18 mouse cellular contexts compared by ENCODE assay signal in the genomic region with DNA sequence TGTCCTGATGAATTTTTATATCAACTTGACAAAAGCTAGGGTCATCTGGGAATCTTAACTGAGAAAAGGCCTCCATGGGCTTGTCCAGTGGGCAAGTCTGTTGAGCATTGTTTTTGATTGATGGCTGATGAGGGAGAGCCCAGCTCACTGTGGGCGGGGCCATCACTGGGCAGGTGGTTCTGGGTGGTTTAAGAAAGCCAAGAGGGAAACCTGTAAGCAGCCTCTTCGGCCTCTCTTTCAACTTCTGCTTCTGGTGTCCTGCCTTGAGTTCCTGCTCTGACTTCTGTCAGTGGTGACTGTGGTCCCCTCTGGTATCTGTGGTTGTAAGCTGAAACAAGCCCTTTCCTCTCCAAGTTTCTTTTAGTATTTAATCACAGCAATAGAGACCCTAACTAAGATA.
A peak's percentile ranks its signal among the peaks of the same experiment; 100 is the strongest.
DNase-seq lines count a peak whose midpoint lies in the region; ATAC-seq and TF ChIP-seq lines count a peak whose summit lies in the region.
"Had no signal": no experiment of that assay in that cellular context is flagged by ENCODE, and none has a peak within 500 bp of the region (broad histone marks: within the 10 kb centered on the region; RNA-seq: fewer than 3 reads in every experiment).

No protein-coding gene starts in this region.

- no peak overlapping the region for H3K9ac ChIP-seq in heart, embryonic 11.5 days (ENCODE audit: low read depth, low read length)
- H3K9ac ChIP-seq in kidney, postnatal 0 days (ENCODE audit: low read depth, low read length): no peak overlapping the region
- H3K9ac ChIP-seq in midbrain, embryonic 13.5 days (replicated peaks): no peak overlapping the region
- H3K9ac ChIP-seq in midbrain, embryonic 11.5 days (ENCODE audit: low read length): no peak overlapping the region
- H3K9ac ChIP-seq: heart, embryonic 12.5 days; lung, embryonic 15.5 days had no signal

- H3K27ac ChIP-seq in heart, embryonic 10.5 days: peak overlapping the region; percentile 89; the same call in 1 of the 2 replicates
- no peak overlapping the region for H3K27ac ChIP-seq in heart, embryonic 11.5 days (ENCODE audit: low read depth, low read length)
- peak overlapping the region; percentile 79; the same call in 1 of the 2 replicates for H3K27ac ChIP-seq in kidney, postnatal 0 days
- H3K27ac ChIP-seq in midbrain, embryonic 13.5 days: peak overlapping the region; percentile 32; the same call in 1 of the 2 replicates
- H3K27ac ChIP-seq in midbrain, embryonic 11.5 days (ENCODE audit: low read depth, low read length): no peak overlapping the region; the same call in 1 of the 2 replicates

- no peak for DNase-seq in heart, embryonic 10.5 days (ENCODE audit: low spot score)
- no peak for DNase-seq in kidney, postnatal 0 days (ENCODE audit: low spot score)
- DNase-seq in kidney, adult 8-10 months: no peak
- no peak for DNase-seq in midbrain, embryonic 11.5 days (ENCODE audit: low spot score, missing footprints)
- peak; percentile 56 for DNase-seq in splenic B cell, adult 2 months (ENCODE audit: low read depth, low spot score)
- DNase-seq in adrenal gland, postnatal 36 days: no peak
- DNase-seq: cerebellum, postnatal 14 days; embryo, embryonic 11 days; gastrocnemius, postnatal 14 days; kidney, adult 9 months; retina, postnatal 1 day; thymus, adult 2 months had no signal

- H3K36me3 ChIP-seq in heart, embryonic 10.5 days: peaks cover 4% of the 10 kb centered on the region; the same call in 1 of the 2 replicates
- no peaks in the 10 kb centered on the region for H3K36me3 ChIP-seq in heart, embryonic 11.5 days (ENCODE audit: control insufficient read depth, insufficient read depth, low read length)
- no peaks in the 10 kb centered on the region for H3K36me3 ChIP-seq in kidney, postnatal 0 days (ENCODE audit: insufficient read depth, low read length)
- no peaks in the 10 kb centered on the region for H3K36me3 ChIP-seq in midbrain, embryonic 13.5 days
- no peaks in the 10 kb centered on the region for H3K36me3 ChIP-seq in midbrain, embryonic 11.5 days (ENCODE audit: control insufficient read depth, insufficient read depth, low read length)
- no peaks in the 10 kb centered on the region for H3K36me3 ChIP-seq in splenic B cell, adult 2 months (ENCODE audit: control insufficient read depth, insufficient read depth, low read length, poor library complexity, severe bottlenecking)
- H3K36me3 ChIP-seq: heart, embryonic 12.5 days; lung, embryonic 15.5 days had no signal

- 80% methylated on average over 2 of the region's 2 CpGs for WGBS in heart, embryonic 10.5 days
- 85% methylated on average over 2 of the region's 2 CpGs for WGBS in heart, embryonic 11.5 days (ENCODE audit: insufficient replicate concordance)
- whole genome bisulfite sequencing in kidney, postnatal 0 days: 95% methylated on average over 2 of the region's 2 CpGs
- WGBS in midbrain, embryonic 13.5 days: 90% methylated on average over 2 of the region's 2 CpGs
- WGBS in midbrain, embryonic 11.5 days: 89% methylated on average over 2 of the region's 2 CpGs

- no peaks in the 10 kb centered on the region for H3K27me3 ChIP-seq in heart, embryonic 10.5 days (ENCODE audit: insufficient read depth, poor library complexity, severe bottlenecking)
- H3K27me3 ChIP-seq in heart, embryonic 11.5 days (ENCODE audit: control insufficient read depth, insufficient read depth, low read length): no peaks in the 10 kb centered on the region
- H3K27me3 ChIP-seq in kidney, postnatal 0 days (ENCODE audit: insufficient read depth, low read length): no peaks in the 10 kb centered on the region
- no peaks in the 10 kb centered on the region for H3K27me3 ChIP-seq in midbrain, embryonic 13.5 days
- H3K27me3 ChIP-seq in midbrain, embryonic 11.5 days (ENCODE audit: control insufficient read depth, insufficient read depth, low read length): no peaks in the 10 kb centered on the region
- no peaks in the 10 kb centered on the region for H3K27me3 ChIP-seq in splenic B cell, adult 2 months (ENCODE audit: control insufficient read depth, insufficient read depth, low read length, poor library complexity, severe bottlenecking)
- H3K27me3 ChIP-seq: heart, embryonic 12.5 days; lung, embryonic 15.5 days had no signal

- ATAC-seq in heart, embryonic 11.5 days (replicated peaks; ENCODE audit: insufficient number of reproducible peaks, low FRiP score, low TSS enrichment): no peak
- ATAC-seq in kidney, postnatal 0 days (replicated peaks; ENCODE audit: low FRiP score, low read depth): no peak
- ATAC-seq in midbrain, embryonic 13.5 days: no peak
- ATAC-seq in midbrain, embryonic 11.5 days (ENCODE audit: low FRiP score): no peak
- ATAC-seq: hindbrain, postnatal 0 days; midbrain, embryonic 16.5 days had no signal

- H3K4me3 ChIP-seq in heart, embryonic 10.5 days: no peak overlapping the region
- no peak overlapping the region for H3K4me3 ChIP-seq in heart, embryonic 11.5 days (ENCODE audit: low read depth, low read length)
- no peak overlapping the region for H3K4me3 ChIP-seq in kidney, postnatal 0 days (replicated peaks; ENCODE audit: low read depth, low read length)
- H3K4me3 ChIP-seq in midbrain, embryonic 13.5 days (replicated peaks): no peak overlapping the region
- H3K4me3 ChIP-seq in midbrain, embryonic 11.5 days (ENCODE audit: low read depth, low read length): no peak overlapping the region
- H3K4me3 ChIP-seq: heart, embryonic 12.5 days; lung, embryonic 15.5 days had no signal

- TF ChIP-seq CTCF in kidney, postnatal 0 days (IDR thresholded peaks at IDR 0.05; ENCODE audit: low read depth): no peak

- H3K9me3 ChIP-seq in heart, embryonic 10.5 days: no peaks in the 10 kb centered on the region; the same call in 1 of the 2 replicates
- H3K9me3 ChIP-seq in heart, embryonic 11.5 days (replicated peaks; ENCODE audit: control insufficient read depth, low read length): no peaks in the 10 kb centered on the region
- H3K9me3 ChIP-seq in kidney, postnatal 0 days (replicated peaks; ENCODE audit: low read length): no peaks in the 10 kb centered on the region
- no peaks in the 10 kb centered on the region for H3K9me3 ChIP-seq in midbrain, embryonic 13.5 days
- peaks cover 5% of the 10 kb centered on the region; the same call in 1 of the 2 replicates for H3K9me3 ChIP-seq in midbrain, embryonic 11.5 days (ENCODE audit: control insufficient read depth, low read length)
- H3K9me3 ChIP-seq: lung, embryonic 15.5 days had no signal

- H3K4me2 ChIP-seq in heart, embryonic 11.5 days: no peak overlapping the region
- no peak overlapping the region for H3K4me2 ChIP-seq in kidney, postnatal 0 days (ENCODE audit: low read length)
- H3K4me2 ChIP-seq in midbrain, embryonic 13.5 days (replicated peaks): no peak overlapping the region
- no peak overlapping the region for H3K4me2 ChIP-seq in midbrain, embryonic 11.5 days
- H3K4me2 ChIP-seq: lung, embryonic 15.5 days had no signal

- peaks cover 65% of the 10 kb centered on the region for H3K4me1 ChIP-seq in heart, embryonic 10.5 days
- H3K4me1 ChIP-seq in heart, embryonic 11.5 days (ENCODE audit: control insufficient read depth, insufficient read depth, low read length): peaks cover 51% of the 10 kb centered on the region
- H3K4me1 ChIP-seq in kidney, postnatal 0 days (replicated peaks; ENCODE audit: insufficient read depth, low read length): peaks cover 13% of the 10 kb centered on the region
- peaks cover 52% of the 10 kb centered on the region for H3K4me1 ChIP-seq in midbrain, embryonic 13.5 days (replicated peaks)
- peaks cover 22% of the 10 kb centered on the region for H3K4me1 ChIP-seq in midbrain, embryonic 11.5 days (ENCODE audit: control insufficient read depth, insufficient read depth, low read length)

Comparison
In these comparisons a context has a peak if more than half of its experiments do, and no peak if none do; other contexts are left out.
1. H3K27ac ChIP-seq: peak in heart, embryonic 10.5 days (single experiment), kidney, postnatal 0 days (single experiment) and midbrain, embryonic 13.5 days (single experiment); none in heart, embryonic 11.5 days (single experiment) and midbrain, embryonic 11.5 days (single experiment).